ENCODE assay signal across 7 mouse cellular contexts in the genomic region with DNA sequence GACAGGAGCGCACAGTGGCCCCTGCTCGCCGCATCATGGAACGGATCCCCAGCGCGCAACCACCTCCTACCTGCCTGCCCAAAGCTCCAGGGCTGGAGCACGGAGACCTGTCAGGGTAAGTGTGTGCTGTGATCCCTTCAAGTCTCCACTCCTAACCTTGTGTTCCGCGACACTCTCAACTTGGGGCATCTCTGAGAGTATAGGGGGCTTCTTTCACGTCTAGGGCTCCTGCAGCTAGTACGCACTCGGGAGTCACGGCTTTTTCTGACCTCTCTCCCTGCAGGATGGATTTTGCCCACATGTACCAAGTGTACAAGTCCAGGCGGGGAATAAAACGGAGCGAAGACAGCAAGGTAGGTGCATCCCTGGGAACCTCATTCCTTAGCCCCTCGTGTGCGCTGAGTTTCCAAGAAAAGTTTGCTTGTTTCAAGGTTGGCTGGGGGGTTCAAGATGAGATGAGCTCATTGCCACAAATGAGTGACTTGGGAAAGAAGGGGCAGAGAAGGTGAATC. TPM values are rescaled to one million over a fixed set of nuclear protein-coding genes. Genes with fewer than 3 reads are reported as not detected.
DNase-seq lines count a peak whose midpoint lies in the region; ATAC-seq and TF ChIP-seq lines count a peak whose summit lies in the region.

No protein-coding gene starts in this region.

- H3K36me3 ChIP-seq in lung, postnatal 0 days (ENCODE audit: insufficient read depth, low read length): peaks cover 11% of the 10 kb centered on the region; the same call in 1 of the 2 replicates
- no peaks in the 10 kb centered on the region for H3K36me3 ChIP-seq in limb, embryonic 10.5 days
- no peaks in the 10 kb centered on the region for H3K36me3 ChIP-seq in neural tube, embryonic 13.5 days

- H3K27ac ChIP-seq in lung, postnatal 0 days (ENCODE audit: low read length): peak overlapping the region; percentile 99
- peak overlapping the region; percentile 63 for H3K27ac ChIP-seq in embryonic fibroblast, embryonic 13.5 days (ENCODE audit: insufficient read depth, low read length)
- peak overlapping the region; percentile 84 for H3K27ac ChIP-seq in limb, embryonic 10.5 days
- peak overlapping the region; percentile 89 for H3K27ac ChIP-seq in neural tube, embryonic 13.5 days (replicated peaks)

- TF ChIP-seq EP300 in lung, postnatal 0 days (IDR thresholded peaks at IDR 0.05): no peak

- H3K4me3 ChIP-seq in lung, postnatal 0 days (ENCODE audit: low read depth, low read length): peak overlapping the region; percentile 67
- H3K4me3 ChIP-seq in embryonic fibroblast, embryonic 13.5 days (ENCODE audit: insufficient read depth, low read length): peak overlapping the region; percentile 91
- H3K4me3 ChIP-seq in limb, embryonic 10.5 days: peak overlapping the region; percentile 62
- peak overlapping the region; percentile 57 for H3K4me3 ChIP-seq in neural tube, embryonic 13.5 days

- ATAC-seq in lung, postnatal 0 days: no peak
- no peak for ATAC-seq in neural tube, embryonic 13.5 days (ENCODE audit: low read depth)
- ATAC-seq in cerebellum, adult (ENCODE audit: insufficient number of reproducible peaks, low FRiP score, low TSS enrichment): no peak; the same call in 1 of the 2 replicates

- H3K4me2 ChIP-seq in lung, postnatal 0 days (replicated peaks; ENCODE audit: low read depth, low read length): peak overlapping the region; percentile 89
- peak overlapping the region; percentile 98 for H3K4me2 ChIP-seq in neural tube, embryonic 13.5 days

- peak overlapping the region; percentile 65 for H3K9ac ChIP-seq in lung, postnatal 0 days (replicated peaks; ENCODE audit: low read depth)
- peak overlapping the region; percentile 81 for H3K9ac ChIP-seq in neural tube, embryonic 13.5 days

- no peak for TF ChIP-seq POLR2A in embryonic fibroblast, embryonic 13.5 days (IDR thresholded peaks at IDR 0.05; ENCODE audit: low read depth, low read length)

- H3K9me3 ChIP-seq in lung, postnatal 0 days (ENCODE audit: low read length): no peaks in the 10 kb centered on the region
- H3K9me3 ChIP-seq in limb, embryonic 10.5 days (replicated peaks): no peaks in the 10 kb centered on the region
- no peaks in the 10 kb centered on the region for H3K9me3 ChIP-seq in neural tube, embryonic 13.5 days

- no peak for DNase-seq in lung, postnatal 0 days (ENCODE audit: low spot score)
- no peak for DNase-seq in lung, postnatal 10 days
- no peak for DNase-seq in limb, embryonic 10.5 days (ENCODE audit: low spot score)
- no peak for DNase-seq in cerebellum, postnatal 4 days (ENCODE audit: low spot score in 2 of 2)

- WGBS in lung, postnatal 0 days: under 1% methylated on average over 18 of the region's 18 CpGs
- 2% methylated on average over 18 of the region's 18 CpGs for WGBS in limb, embryonic 10.5 days
- WGBS in neural tube, embryonic 13.5 days: under 1% methylated on average over 18 of the region's 18 CpGs

- H3K27me3 ChIP-seq in lung, postnatal 0 days (replicated peaks; ENCODE audit: insufficient read depth, low read length): no peaks in the 10 kb centered on the region
- peaks cover 55% of the 10 kb centered on the region for H3K27me3 ChIP-seq in limb, embryonic 10.5 days (ENCODE audit: low read depth, poor library complexity, severe bottlenecking)
- H3K27me3 ChIP-seq in neural tube, embryonic 13.5 days: peaks cover 28% of the 10 kb centered on the region

- TF ChIP-seq CTCF in lung, postnatal 0 days (IDR thresholded peaks at IDR 0.05): no peak
- TF ChIP-seq CTCF in embryonic fibroblast, embryonic 13.5 days (IDR thresholded peaks at IDR 0.05; ENCODE audit: borderline replicate concordance, insufficient read depth, low read length): no peak

- peaks cover 9% of the 10 kb centered on the region; the same call in 1 of the 2 replicates for H3K4me1 ChIP-seq in lung, postnatal 0 days (ENCODE audit: insufficient read depth, low read depth, low read length)
- peaks cover 14% of the 10 kb centered on the region for H3K4me1 ChIP-seq in embryonic fibroblast, embryonic 13.5 days (ENCODE audit: control insufficient read depth, insufficient read depth, low read length)
- peaks cover 35% of the 10 kb centered on the region for H3K4me1 ChIP-seq in limb, embryonic 10.5 days
- H3K4me1 ChIP-seq in neural tube, embryonic 13.5 days (replicated peaks): peaks cover 33% of the 10 kb centered on the region

RNA-seq across cellular contexts. Expression of a gene that starts 0.5 kb away (rescaled TPM):
- polyA plus RNA-seq in lung, postnatal 0 days (2015; fragmentation: Nextera tagmentation; extraction: Ambion mirVana): 14.9 and 27.1 TPM in 2 replicates
- polyA plus RNA-seq in embryonic fibroblast, embryonic 13.5 days (2011; ENCODE audit: insufficient read length, low read depth, missing spikeins): 57.1 and 61.3 TPM in 2 replicates
- polyA plus RNA-seq in limb, embryonic 10.5 days (2016; fragmentation: Nextera tagmentation; extraction: Ambion mirVana): 1.4 and 1.7 TPM in 2 replicates
- polyA plus RNA-seq in neural tube, embryonic 13.5 days (2015; fragmentation: Nextera tagmentation; extraction: Ambion mirVana): 2.8 and 5.4 TPM in 2 replicates
